Mouse (Mus musculus) fibroblast of lung, adult 2 months (primary cell): ENCODE results near the gene Mcrip2.

ENCODE experiments used
- DNase-seq: peaks from one replicate; pipeline ENCODE4 v3.0.0-alpha.2; 2011; ENCODE audit warnings: low read depth

Gene Mcrip2

DNA sequence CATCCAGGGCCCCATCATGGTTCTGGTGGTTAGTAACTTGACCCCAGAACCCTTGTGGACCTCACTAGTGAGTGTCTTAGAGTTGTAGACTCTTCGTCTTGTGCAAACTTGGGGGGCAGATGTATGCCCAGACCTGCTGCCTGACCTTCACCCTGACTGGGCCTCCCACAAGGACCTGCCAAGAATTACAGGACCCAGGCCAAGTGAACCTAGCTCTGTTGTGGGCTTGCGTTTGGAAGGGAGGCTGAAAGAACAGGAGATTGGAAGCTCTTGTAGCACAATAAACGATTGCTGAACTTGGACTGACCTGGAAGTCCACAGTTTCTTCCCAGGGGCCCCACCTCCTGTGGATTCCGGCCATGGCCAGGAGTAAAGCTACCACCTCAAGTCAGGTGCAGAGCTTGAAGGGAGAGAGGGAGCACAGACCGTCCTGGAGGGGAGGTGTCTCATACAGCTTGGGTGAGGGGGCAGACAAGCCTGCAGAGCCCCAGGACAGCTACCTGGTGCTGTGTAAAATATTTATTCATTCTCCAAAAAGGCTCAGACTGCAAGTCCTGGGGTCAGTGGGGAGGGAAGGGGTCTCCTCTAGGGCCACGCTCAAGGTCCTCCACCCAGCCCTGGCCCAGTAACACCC is 34.5 kb downstream of the Mcrip2 start:
- no peak for DNase-seq

- peak; percentile 89 for DNase-seq
Measured at GRCm38 (mm10) chr17:25833291-25833663, 35.3 kb downstream of the Mcrip2 start, which contains the start of gene Stub1. Stub1 (minus strand) TSS chr17:25833404.

DNA sequence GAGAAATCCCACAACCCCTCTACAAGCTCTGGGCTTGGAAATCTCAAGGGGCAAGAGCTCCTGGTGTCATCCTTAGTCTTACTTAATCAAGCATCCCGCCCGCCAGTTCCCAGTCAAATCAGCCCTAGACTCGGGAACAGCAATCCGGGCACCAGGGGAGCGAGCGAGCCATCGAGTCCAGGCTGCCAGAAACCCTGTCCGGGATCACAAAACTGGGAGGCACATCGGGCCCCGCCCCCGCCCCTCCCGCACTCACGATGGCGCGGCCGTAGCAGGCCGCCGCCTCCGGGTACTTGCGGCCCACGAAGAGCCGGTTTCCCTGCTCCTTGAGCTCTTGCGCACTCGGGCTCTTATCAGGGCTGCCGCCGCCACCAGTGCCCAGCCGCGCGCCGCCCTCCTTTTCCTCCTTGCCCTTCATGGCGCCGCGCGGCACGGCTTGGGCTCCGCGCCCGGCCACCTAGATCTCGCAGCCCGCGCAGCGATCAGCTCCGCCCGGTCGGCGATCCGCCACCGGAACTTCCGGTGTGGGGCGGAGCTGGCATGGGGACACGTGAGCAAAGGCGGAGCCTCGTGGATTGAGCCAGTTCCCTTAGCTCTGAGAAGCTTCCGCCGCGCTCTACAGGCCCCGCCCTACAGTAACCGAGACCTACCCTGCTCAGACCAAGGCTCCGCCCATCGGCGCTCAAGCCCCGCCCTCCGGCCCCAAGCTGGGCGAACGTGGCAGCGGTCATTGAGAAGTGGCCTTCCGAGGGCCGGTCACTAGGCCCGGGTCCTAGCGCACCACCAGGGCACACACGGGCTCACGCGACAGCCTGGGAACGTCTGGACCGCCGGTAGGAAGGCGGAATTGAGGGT is 35.9 kb downstream of the Mcrip2 start:
- peak; percentile 98 for DNase-seq

GRCm38 (mm10) chr17:25831451-25832281 is 36.9 kb downstream of the Mcrip2 start:
- no peak for DNase-seq

GRCm38 (mm10) chr17:25830806-25831431 is 37.6 kb downstream of the Mcrip2 start:
- no peak for DNase-seq

- DNase-seq = no peak
Measured at GRCm38 (mm10) chr17:25830200-25830753, 38.3 kb downstream of the Mcrip2 start.

GRCm38 (mm10) chr17:25829558-25830017 is 39.0 kb downstream of the Mcrip2 start:
- no peak for DNase-seq

DNA sequence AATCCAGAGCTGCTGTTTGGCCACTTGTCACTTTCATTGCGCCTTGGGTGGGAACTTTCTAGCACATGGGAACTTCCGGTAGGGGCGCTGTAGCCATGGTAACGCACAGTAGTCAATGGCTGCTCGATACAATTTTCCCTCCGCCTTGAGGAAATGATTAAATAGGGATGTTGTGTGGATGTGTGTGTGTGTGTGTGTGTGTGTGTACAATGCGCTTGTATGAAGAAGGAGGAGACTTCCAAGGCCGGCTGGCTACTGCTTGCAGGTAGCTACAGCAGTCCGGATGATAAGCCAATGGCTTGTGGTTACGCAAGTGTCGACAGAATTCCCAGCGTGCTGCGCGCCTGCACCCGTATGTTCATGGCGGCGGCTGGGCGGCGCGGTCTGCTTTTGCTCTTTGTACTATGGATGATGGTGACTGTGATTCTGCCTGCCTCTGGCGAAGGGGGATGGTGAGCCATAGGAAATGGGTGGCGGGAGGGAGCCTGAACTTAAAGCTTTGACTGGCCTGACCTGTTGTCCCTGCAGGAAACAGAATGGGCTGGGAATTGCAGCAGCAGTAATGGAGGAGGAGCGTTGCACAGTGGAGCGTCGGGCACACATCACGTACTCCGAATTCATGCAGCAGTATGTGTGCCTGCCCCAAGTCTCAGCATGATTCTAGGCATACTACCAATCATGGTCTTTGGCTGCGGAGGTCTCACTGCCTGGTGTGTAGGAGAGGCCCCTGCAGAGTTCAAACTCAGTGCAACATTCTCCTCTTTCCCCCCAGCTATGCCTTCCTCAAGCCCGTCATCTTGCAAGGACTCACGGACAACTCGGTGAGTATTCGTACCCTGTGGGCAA is 39.6 kb downstream of the Mcrip2 start, which contains the start of gene Jmjd8:
Gene Jmjd8 (plus strand): TSS at position 156 of the 846 bp plus-strand sequence.
- no peak for DNase-seq

DNA sequence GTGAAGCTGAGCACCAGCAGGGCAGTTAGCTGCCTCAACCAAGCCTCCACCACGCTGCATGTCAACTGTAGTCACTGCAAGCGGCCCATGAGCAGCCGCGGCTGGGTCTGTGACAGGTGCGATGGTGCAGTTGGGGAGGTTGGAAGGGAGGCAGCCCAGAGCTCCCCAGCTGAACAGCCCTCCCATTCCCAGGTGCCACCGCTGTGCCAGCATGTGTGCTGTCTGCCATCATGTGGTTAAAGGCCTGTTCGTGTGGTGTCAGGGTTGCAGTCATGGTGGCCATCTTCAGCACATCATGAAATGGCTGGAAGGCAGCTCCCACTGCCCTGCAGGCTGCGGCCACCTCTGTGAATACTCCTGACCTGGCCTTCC is 40.4 kb downstream of the Mcrip2 start:
- no peak for DNase-seq

- no peak for DNase-seq
Measured at GRCm38 (mm10) chr17:25827546-25828222, 40.9 kb downstream of the Mcrip2 start.

- no peak for DNase-seq
Measured at GRCm38 (mm10) chr17:25827011-25827410, 41.6 kb downstream of the Mcrip2 start.

DNA sequence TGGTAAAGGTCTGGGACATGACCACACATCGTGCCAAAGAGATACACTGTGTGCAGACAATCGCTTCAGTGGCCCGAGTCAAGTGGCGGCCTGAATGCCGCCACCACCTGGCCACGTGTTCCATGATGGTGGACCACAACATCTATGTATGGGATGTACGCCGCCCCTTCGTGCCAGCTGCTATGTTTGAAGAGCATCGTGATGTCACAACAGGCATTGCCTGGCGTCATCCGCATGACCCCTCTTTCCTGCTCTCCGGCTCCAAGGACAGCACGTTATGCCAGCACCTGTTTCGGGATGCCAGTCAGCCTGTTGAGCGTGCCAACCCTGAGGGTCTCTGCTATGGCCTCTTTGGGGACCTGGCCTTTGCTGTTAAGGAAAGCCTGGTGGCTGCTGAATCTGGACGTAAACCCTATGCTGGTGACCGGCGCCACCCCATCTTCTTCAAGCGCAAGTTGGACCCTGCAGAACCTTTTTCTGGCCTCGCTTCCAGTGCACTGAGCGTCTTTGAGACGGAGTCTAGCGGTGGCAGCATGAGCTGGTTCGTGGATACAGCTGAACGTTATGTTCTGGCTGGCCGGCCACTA is 42.5 kb downstream of the Mcrip2 start:
- no peak for DNase-seq

DNA sequence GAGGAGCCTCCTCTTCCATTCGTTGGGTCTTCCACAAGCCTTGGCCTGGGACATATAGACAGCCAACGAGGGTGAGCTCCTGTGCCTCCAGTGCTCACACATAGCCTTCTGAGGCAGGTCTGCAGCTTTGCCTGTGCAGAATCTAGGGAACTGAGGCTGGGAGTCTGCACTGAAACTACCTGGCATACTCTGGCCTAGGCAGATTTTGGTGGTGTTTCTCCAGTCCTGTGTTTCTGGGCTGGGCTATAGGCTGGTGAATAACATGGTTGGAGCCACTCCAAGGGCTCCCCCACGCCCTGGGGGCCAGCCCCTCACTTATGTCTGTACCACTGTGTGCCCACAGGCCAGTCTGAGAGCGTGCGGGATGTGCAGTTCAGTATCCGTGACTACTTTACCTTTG is 43.3 kb downstream of the Mcrip2 start:
- no peak for DNase-seq

DNA sequence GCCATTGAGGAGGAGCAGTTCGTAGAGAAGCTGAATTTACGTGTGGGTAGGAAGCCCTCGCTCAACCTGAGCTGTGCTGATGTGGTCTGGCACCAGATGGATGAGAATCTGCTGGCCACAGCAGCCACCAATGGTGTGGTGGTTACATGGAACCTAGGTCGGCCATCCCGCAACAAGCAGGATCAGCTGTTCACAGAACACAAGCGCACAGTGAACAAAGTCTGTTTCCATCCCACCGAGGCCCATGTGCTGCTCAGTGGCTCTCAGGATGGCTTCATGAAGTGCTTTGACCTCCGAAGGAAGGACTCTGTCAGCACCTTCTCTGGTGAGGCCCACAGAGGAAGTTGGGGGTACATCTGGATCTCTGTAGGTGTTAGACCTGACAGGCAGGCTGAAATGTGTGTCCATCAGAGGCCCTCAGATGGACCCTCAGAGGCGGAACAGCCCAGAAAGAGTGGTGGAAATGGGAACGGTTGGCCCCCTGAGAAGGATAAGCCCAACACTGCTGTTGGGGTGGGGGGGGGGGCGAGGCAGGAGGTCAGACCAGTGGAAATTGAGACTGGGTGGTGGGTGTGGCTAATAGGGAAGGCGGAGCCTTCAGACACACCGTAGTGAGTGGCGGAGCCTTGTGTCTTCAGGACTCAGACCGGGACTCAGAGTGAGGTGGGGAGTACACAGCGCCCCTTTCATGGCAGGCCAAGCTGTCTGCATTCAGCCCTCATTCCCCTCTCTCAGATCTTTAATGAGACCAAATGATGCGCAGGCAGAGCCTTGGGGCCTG is 44.0 kb downstream of the Mcrip2 start:
- DNase-seq = no peak

- DNase-seq = peak; percentile 78
Measured at GRCm38 (mm10) chr17:25823452-25823851, 45.1 kb downstream of the Mcrip2 start, which contains the start of gene Wdr24. Wdr24 (plus strand) TSS chr17:25823627.

DNA sequence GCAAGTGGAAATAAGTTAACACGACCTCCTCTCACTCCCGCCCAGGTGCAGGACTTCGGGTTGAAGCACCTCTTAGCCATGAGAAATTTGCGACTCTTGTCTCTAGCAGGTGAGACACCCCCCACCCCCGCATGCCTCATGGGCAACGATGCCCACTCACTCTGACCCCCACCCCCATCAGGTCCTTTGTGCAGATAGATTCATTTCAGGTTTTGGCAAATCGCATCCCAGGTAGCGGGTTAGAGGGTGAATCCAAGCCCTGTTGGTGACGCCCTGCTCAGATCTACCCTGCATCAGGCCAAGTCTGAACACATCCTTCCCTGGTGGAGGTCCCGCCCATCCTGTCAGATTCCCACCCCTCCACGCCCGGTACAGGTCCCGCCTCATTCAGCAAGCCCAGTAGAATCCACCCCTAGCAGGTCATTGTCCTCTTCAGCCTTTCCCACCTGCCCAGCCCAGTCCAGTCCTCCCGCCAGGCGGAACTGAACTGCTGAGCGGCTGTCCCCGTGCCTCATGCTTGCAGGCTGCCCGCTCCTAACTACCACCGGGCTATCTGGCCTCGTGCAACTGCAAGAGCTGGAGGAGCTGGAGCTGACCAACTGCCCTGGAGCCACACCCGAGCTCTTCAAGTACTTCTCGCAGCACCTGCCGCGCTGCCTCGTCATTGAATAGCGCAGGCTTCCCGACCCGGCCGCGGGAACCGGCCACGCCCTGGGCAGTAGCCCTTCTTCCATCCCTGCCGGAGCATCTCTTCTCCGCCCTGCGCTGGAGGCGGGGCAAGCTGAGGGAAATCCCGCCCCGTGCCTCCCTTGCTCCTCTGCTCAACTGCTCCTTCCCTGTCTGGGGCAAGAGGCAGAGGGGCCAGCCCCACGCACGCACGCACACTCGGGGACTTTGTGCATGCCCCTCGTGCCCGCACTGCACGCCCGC is 49.4 kb downstream of the Mcrip2 start:
- no peak for DNase-seq

- no peak for DNase-seq
Measured at GRCm38 (mm10) chr17:25817662-25818061, 50.9 kb downstream of the Mcrip2 start.
